Mouse (Mus musculus) hindbrain, embryonic 11.5 days (tissue): ENCODE results near the gene Memo1. TPM values are rescaled to one million over a fixed set of nuclear protein-coding genes. Genes with fewer than 3 reads are reported as not detected.
A peak's percentile ranks its signal among the peaks of the same experiment; 100 is the strongest.
"Not testable (repeated sequence)": the region's sequence is repeated elsewhere in the genome, so short reads cannot be mapped to it uniquely, and the experiment has no call there.

Source experiments
- ATAC-seq: fragments of 200-750 bp; cut with Nextera tagmentation; 2 replicates; pipeline ENCODE4 v1.8.0; 2017; ENCODE audit warnings: mild to moderate bottlenecking, moderate TSS enrichment, moderate library complexity; ENCODE audit not compliant: low FRiP score
- DNase-seq: peaks from one replicate; pipeline ENCODE4 v3.0.0-alpha.2; 2015; ENCODE audit warnings: low spot score
- H3K27ac ChIP-seq: fragments of 300-500 bp; sonication (generic); 2 replicates; pipeline ENCODE4 v1.5.1; 2014; ENCODE audit warnings: mild to moderate bottlenecking, low read depth, low read length
- H3K27me3 ChIP-seq: fragments of 300-500 bp; sonication (generic); 2 replicates; pipeline ENCODE4 v1.6.1; 2014; ENCODE audit warnings: mild to moderate bottlenecking, low read length, moderate library complexity, mixed read lengths; ENCODE audit not compliant: control insufficient read depth, insufficient read depth
- H3K36me3 ChIP-seq: fragments of 300-500 bp; sonication (generic); 2 replicates; pipeline ENCODE4 v1.6.1; 2014; ENCODE audit warnings: mild to moderate bottlenecking, low read length, moderate library complexity, mixed read lengths; ENCODE audit not compliant: control insufficient read depth, insufficient read depth
- H3K4me1 ChIP-seq: fragments of 300-500 bp; sonication (generic); replicated peaks from 2 replicates; pipeline ENCODE4 v1.6.1; 2014; ENCODE audit warnings: low read length, mixed read lengths; ENCODE audit not compliant: control insufficient read depth, insufficient read depth
- H3K4me2 ChIP-seq: fragments of 300-500 bp; sonication (generic); replicated peaks from 2 replicates; pipeline ENCODE4 v1.6.1; 2014; ENCODE audit warnings: mild to moderate bottlenecking, low read depth, low read length
- H3K4me3 ChIP-seq: fragments of 300-500 bp; sonication (generic); 2 replicates; pipeline ENCODE4 v1.5.1; 2014; ENCODE audit warnings: low read depth, low read length
- H3K9ac ChIP-seq: fragments of 300-500 bp; sonication (generic); 2 replicates; pipeline ENCODE4 v1.6.1; 2014; ENCODE audit warnings: low read depth, low read length
- H3K9me3 ChIP-seq: fragments of 300-500 bp; sonication (generic); 2 replicates; pipeline ENCODE4 v1.6.1; 2016; ENCODE audit warnings: low read length; ENCODE audit not compliant: control insufficient read depth
- WGBS: fragments of 180-500 bp; shearing (Covaris S2); extraction: QIAGEN DNeasy Blood & Tissue Kit; methylation state at CpG from one replicate; pipeline ENCODE4 v1.1.7; 2014; 5-methylcytosine and 5-hydroxymethylcytosine counted together
- polyA plus RNA-seq: library from polyadenylated mRNA; unstranded; fragments of >200 nt; fragmentation: Nextera tagmentation; extraction: Ambion mirVana; gene quantifications from 2 replicates; pipeline ENCODE4 v1.2.1, GENCODE M21; 2014

The Memo1 gene
- polyA plus RNA-seq: 82.3 and 86.9 TPM in 2 replicates

- no peaks in the 10 kb centered on the region for H3K36me3 ChIP-seq
- ATAC-seq (peak; percentile 91), DNase-seq (peak; percentile 87)
- H3K4me1 ChIP-seq: no peaks in the 10 kb centered on the region
- H3K4me2 ChIP-seq: peak within 1 kb of the TSS; percentile 76
- peak within 1 kb of the TSS; percentile 70 for H3K4me3 ChIP-seq
- H3K27me3 ChIP-seq: no peaks in the 10 kb centered on the region
- H3K27ac ChIP-seq: peak within 1 kb of the TSS; percentile 96
- peak within 1 kb of the TSS; percentile 94 for H3K9ac ChIP-seq
- no peaks in the 10 kb centered on the region for H3K9me3 ChIP-seq
- WGBS: 0% methylated on average over 50 of the region's 110 CpGs
Measured at GRCm38 (mm10) chr17:74295026-74295970, at the start of gene Memo1. Gene Memo1, minus strand, starts transcription at chr17:74295521.

DNA sequence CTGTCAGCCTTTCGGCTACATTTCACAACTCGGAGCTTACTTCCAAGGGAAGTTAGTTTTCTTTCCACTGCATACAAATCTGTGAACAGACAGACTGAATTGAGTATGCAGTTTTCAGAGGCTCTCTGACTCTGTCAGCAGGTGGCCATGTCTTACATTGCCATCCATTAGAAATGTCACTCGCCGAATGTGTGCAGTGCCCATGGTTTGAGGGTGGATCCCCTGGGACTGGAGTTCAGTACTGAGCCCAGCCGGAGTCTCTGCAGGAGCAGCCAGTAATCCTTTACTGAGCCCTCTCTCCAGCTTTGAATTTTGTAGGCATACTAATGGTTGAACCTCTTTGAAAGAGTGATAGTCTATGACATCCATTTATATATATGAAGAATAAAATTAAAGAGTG, 45.8 kb upstream of the Memo1 start:
- H3K36me3 ChIP-seq: no peaks in the 10 kb centered on the region
- no peak overlapping the region for H3K9ac ChIP-seq
- peak overlapping the region; percentile 64 for H3K4me2 ChIP-seq
- H3K4me3 ChIP-seq: peak overlapping the region; percentile 19; the same call in 1 of the 2 replicates
- no peaks in the 10 kb centered on the region for H3K9me3 ChIP-seq
- peak; percentile 36 for DNase-seq
- no peak for ATAC-seq
- no peaks in the 10 kb centered on the region for H3K27me3 ChIP-seq
- peaks cover 2% of the 10 kb centered on the region; the same call in 1 of the 2 replicates for H3K4me1 ChIP-seq
- WGBS: 50% methylated on average over 5 of the region's 5 CpGs
- H3K27ac ChIP-seq: no peak overlapping the region

- Histone ChIP-seq H3K4me1 (peaks cover 2% of the 10 kb centered on the region; the same call in 1 of the 2 replicates), H3K9ac (peak within 1 kb of the TSS; percentile 98), H3K27ac (peak within 1 kb of the TSS; percentile 98), H3K36me3 (no peaks in the 10 kb centered on the region), H3K9me3 (no peaks in the 10 kb centered on the region), H3K4me3 (peak within 1 kb of the TSS; percentile 89), H3K27me3 (no peaks in the 10 kb centered on the region), H3K4me2 (peak within 1 kb of the TSS; percentile 64)
- DNase-seq (peak; percentile 80), ATAC-seq (peak; percentile 85)
- WGBS: 0% methylated on average over 29 of the region's 90 CpGs
Measured at GRCm38 (mm10) chr17:74338937-74339804, 43.9 kb upstream of the Memo1 start, which contains the start of gene Spast. Gene Spast, plus strand, starts transcription at chr17:74338987.

DNA sequence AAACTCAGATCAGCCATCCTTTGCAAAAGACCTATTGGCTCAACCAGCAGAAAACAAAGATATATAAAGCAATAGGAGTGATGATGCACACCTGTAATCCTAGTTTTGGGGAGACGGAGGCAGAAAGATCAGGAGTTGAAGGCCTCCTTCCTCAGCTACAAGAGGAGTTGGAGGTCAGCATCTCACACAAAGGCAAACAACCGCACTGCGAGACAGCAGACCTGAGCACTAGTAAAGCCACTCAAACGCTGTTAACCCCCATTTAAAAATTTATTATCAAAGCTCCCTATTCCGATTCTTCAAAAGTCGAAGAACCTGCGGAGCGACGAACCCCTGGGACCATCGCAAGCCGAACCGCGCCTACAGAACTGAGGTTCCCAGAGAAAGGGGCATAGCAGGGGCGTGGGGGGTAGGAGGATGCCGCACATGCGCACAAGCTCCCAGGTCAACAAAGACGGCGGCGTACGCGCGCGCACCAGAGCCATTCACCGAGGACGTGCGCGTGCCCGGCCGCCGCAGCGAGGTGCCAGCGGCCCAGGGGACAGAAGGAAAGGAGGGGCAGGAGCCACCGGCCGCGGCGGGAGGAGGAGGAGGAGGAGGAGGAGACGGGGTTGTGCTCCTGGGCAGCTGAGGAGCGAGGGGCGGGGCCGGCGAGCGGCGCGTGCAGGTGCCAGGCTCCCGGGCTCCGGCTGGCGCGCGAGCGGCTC, 43.1 kb upstream of the Memo1 start:
- Histone ChIP-seq H3K4me2 (peak overlapping the region; percentile 64), H3K27ac (peak overlapping the region; percentile 98), H3K4me3 (peak overlapping the region; percentile 89), H3K27me3 (no peaks in the 10 kb centered on the region), H3K9me3 (no peaks in the 10 kb centered on the region), H3K4me1 (peaks cover 2% of the 10 kb centered on the region; the same call in 1 of the 2 replicates), H3K9ac (peak overlapping the region; percentile 98), H3K36me3 (no peaks in the 10 kb centered on the region)
- DNase-seq: peak; percentile 100
- WGBS: 0% methylated on average over 31 of the region's 50 CpGs
- peak; percentile 95 for ATAC-seq

DNA sequence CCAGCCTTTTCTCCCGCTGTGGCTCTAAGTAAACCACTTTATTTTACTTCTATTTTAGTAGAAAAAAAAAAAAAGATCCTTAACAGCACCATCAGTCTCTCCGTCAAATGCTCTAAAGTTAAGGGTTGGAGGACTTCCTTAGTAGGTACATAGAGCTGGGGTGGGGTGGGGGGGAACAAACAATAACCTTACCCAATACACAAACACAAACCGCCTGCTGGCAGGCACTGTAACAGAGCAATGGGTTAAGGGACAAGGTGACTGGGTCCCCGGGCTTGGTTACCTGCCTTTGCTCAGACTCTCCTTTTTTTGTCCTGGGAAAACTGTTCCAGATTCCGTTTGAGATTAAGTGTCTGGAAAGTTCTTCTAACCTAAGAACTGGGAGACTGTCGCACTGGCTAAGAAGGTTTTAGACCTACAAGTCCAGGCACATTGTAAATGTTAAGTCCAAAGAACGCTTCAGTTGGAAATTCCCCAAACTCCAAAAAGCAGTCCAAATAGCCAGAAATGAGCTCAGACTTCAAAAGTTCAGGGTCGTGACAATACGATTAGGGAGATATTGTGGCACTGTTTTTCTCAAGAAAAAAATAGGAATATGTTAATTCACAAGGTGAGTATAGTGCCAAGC, 35.8 kb upstream of the Memo1 start:
- 80% methylated on average over 9 of the region's 9 CpGs for WGBS
- ATAC-seq (no peak), DNase-seq (no peak)
- no peaks in the 10 kb centered on the region for H3K4me1 ChIP-seq
- H3K4me2 ChIP-seq: no peak overlapping the region
- no peak overlapping the region for H3K27ac ChIP-seq
- H3K27me3 ChIP-seq: no peaks in the 10 kb centered on the region
- no peak overlapping the region for H3K9ac ChIP-seq
- H3K9me3 ChIP-seq: no peaks in the 10 kb centered on the region
- no peaks in the 10 kb centered on the region for H3K36me3 ChIP-seq
- no peak overlapping the region for H3K4me3 ChIP-seq

GRCm38 (mm10) chr17:74328146-74328545, 32.8 kb upstream of the Memo1 start:
- not testable (repeated sequence) for H3K4me2 ChIP-seq, H3K27me3 ChIP-seq, H3K9me3 ChIP-seq, H3K36me3 ChIP-seq, H3K4me1 ChIP-seq, H3K9ac ChIP-seq, ATAC-seq, H3K4me3 ChIP-seq, H3K27ac ChIP-seq
- DNase-seq: peak; percentile 75
- WGBS: 44% methylated on average over 2 of the region's 2 CpGs

DNA sequence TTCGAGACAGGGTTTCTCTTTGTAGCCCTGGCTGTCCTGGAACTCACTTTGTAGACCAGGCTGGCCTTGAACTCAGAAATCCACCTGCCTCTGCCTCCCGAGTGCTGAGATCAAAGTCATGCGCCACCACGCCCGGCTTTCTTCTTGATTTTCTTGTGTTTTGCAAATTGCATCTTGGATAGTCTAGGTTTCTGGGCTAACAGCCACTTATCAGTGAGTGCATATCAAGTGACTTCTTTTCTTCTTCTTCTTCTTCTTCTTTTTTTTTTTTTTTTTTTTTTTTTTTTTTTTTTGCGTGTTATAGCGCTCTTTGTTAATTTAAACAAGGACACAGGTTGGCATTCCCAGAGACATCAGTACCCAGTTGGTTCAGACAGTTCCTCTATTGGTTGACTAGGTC, 31.9 kb upstream of the Memo1 start:
- H3K9me3 ChIP-seq, DNase-seq, H3K27me3 ChIP-seq, H3K4me3 ChIP-seq, H3K4me2 ChIP-seq, H3K4me1 ChIP-seq, H3K36me3 ChIP-seq, ATAC-seq, H3K9ac ChIP-seq, H3K27ac ChIP-seq: not testable (repeated sequence)
- WGBS: 89% methylated on average over 7 of the region's 7 CpGs

GRCm38 (mm10) chr17:74323844-74324243, 28.5 kb upstream of the Memo1 start, which contains the start of gene Dpy30:
Gene Dpy30, minus strand, starts transcription at chr17:74323944.
- no peak within 1 kb of the TSS for H3K9ac ChIP-seq
- 84% methylated on average over 2 of the region's 2 CpGs for WGBS
- ATAC-seq: no peak
- no peaks in the 10 kb centered on the region for H3K36me3 ChIP-seq
- no peaks in the 10 kb centered on the region for H3K9me3 ChIP-seq
- no peak within 1 kb of the TSS for H3K27ac ChIP-seq
- H3K4me1 ChIP-seq: no peaks in the 10 kb centered on the region
- no peak within 1 kb of the TSS for H3K4me2 ChIP-seq
- no peak within 1 kb of the TSS for H3K4me3 ChIP-seq
- no peaks in the 10 kb centered on the region for H3K27me3 ChIP-seq
- no peak for DNase-seq
